Mouse (Mus musculus) midbrain, embryonic 14.5 days (tissue): ENCODE data around the gene Cdiptos. TPM values are rescaled to one million over a fixed set of nuclear protein-coding genes. Genes with fewer than 3 reads are reported as not detected.

ENCODE experiments used
- ATAC-seq: fragments of 200-750 bp; cut with Nextera tagmentation; 2 replicates; pipeline ENCODE4 v1.8.0; 2017; ENCODE audit warnings: moderate number of reproducible peaks, moderate library complexity; ENCODE audit not compliant: low FRiP score, low TSS enrichment
- DNase-seq: peaks from one replicate; pipeline ENCODE4 v3.0.0-alpha.2; 2015
- H3K27ac ChIP-seq: fragments of 300-500 bp; sonication (generic); replicated peaks from 2 replicates; pipeline ENCODE4 v1.5.1; 2014; ENCODE audit warnings: mild to moderate bottlenecking, low read depth, low read length, moderate library complexity
- H3K27me3 ChIP-seq: fragments of 300-500 bp; sonication (generic); 2 replicates; pipeline ENCODE4 v1.6.1; 2014; ENCODE audit warnings: low read length, control low read depth, mixed read lengths; ENCODE audit not compliant: control insufficient read depth, insufficient read depth
- H3K36me3 ChIP-seq: fragments of 300-500 bp; sonication (generic); 2 replicates; pipeline ENCODE4 v1.6.1; 2014; ENCODE audit warnings: low read length, control low read depth; ENCODE audit not compliant: control insufficient read depth, insufficient read depth
- H3K4me1 ChIP-seq: fragments of 300-500 bp; sonication (generic); 2 replicates; pipeline ENCODE4 v1.6.1; 2014; ENCODE audit warnings: mild to moderate bottlenecking, antibody characterized with exemption, low read length, control low read depth; ENCODE audit not compliant: control insufficient read depth, insufficient read depth
- H3K4me2 ChIP-seq: fragments of 300-500 bp; sonication (generic); 2 replicates; pipeline ENCODE4 v1.6.1; 2014; ENCODE audit warnings: mild to moderate bottlenecking, low read length, moderate library complexity
- H3K4me3 ChIP-seq: fragments of 300-500 bp; sonication (generic); replicated peaks from 2 replicates; pipeline ENCODE4 v1.5.1; 2014; ENCODE audit warnings: low read depth, low read length
- H3K9ac ChIP-seq: fragments of 300-500 bp; sonication (generic); replicated peaks from 2 replicates; pipeline ENCODE4 v1.6.1; 2014; ENCODE audit warnings: mild to moderate bottlenecking, low read length, moderate library complexity
- H3K9me3 ChIP-seq: fragments of 300-500 bp; sonication (generic); 2 replicates; pipeline ENCODE4 v1.6.1; 2016; ENCODE audit warnings: low read length, control low read depth, mixed read lengths; ENCODE audit not compliant: control insufficient read depth
- WGBS: fragments of 180-500 bp; shearing (Covaris S2); extraction: QIAGEN DNeasy Blood & Tissue Kit; methylation state at CpG from one replicate; pipeline ENCODE4 v1.1.7; 2014; 5-methylcytosine and 5-hydroxymethylcytosine counted together
- polyA plus RNA-seq: library from polyadenylated mRNA; unstranded; fragments of >200 nt; fragmentation: Nextera tagmentation; extraction: Ambion mirVana; gene quantifications from 2 replicates; pipeline ENCODE4 v1.2.1, GENCODE M21; 2014

Cdiptos gene
- polyA plus RNA-seq, 1 experiment from 2014 or later, result 1.3 TPM

GRCm38 (mm10) chr7:126951741-126952140 is 24.2 kb downstream of the Cdiptos start:
- Histone ChIP-seq H3K27me3 (no peaks in the 10 kb centered on the region), H3K4me3 (peak overlapping the region; percentile 64), H3K27ac (peak overlapping the region; percentile 95; the same call in 1 of the 2 replicates), H3K4me2 (peak overlapping the region; percentile 98), H3K9ac (peak overlapping the region; percentile 81), H3K4me1 (peaks cover 30% of the 10 kb centered on the region), H3K9me3 (no peaks in the 10 kb centered on the region), H3K36me3 (peaks cover 24% of the 10 kb centered on the region)
- no peak for ATAC-seq
- no peak for DNase-seq
- 22% methylated on average over 4 of the region's 4 CpGs for WGBS

- peaks cover 30% of the 10 kb centered on the region for H3K4me1 ChIP-seq
Observed at GRCm38 (mm10) chr7:126950647-126951615, 25.0 kb downstream of the Cdiptos start.

GRCm38 (mm10) chr7:126949793-126950646 is 25.9 kb downstream of the Cdiptos start, which contains the start of gene Sez6l2:
TSS of gene Sez6l2 (plus strand) at chr7:126950563.
- peak within 1 kb of the TSS; percentile 81 for H3K9ac ChIP-seq
- H3K9me3 ChIP-seq, result no peaks in the 10 kb centered on the region
- peak within 1 kb of the TSS; percentile 95 for H3K27ac ChIP-seq
- under 1% methylated on average over 42 of the region's 42 CpGs for WGBS
- peak within 1 kb of the TSS; percentile 64 for H3K4me3 ChIP-seq
- ATAC-seq, result peak; percentile 85
- peaks cover 30% of the 10 kb centered on the region for H3K4me1 ChIP-seq
- peaks cover 24% of the 10 kb centered on the region for H3K36me3 ChIP-seq
- no peaks in the 10 kb centered on the region for H3K27me3 ChIP-seq
- H3K4me2 ChIP-seq, result peak within 1 kb of the TSS; percentile 98
- peak; percentile 90 for DNase-seq

More at GRCm38 (mm10) chr7:126950647-126951615, 25.0 kb downstream of the Cdiptos start:
- H3K27ac ChIP-seq, result peak overlapping the region; percentile 95
- H3K4me3 ChIP-seq, result peak overlapping the region; percentile 64
- peaks cover 25% of the 10 kb centered on the region for H3K36me3 ChIP-seq
- DNase-seq, result peak; percentile 41
- H3K27me3 ChIP-seq, result no peaks in the 10 kb centered on the region
- 5% methylated on average over 26 of the region's 26 CpGs for WGBS
- 0 out of 2 replicates have a peak, but pooled peaks have one; percentile 12 for ATAC-seq
- H3K9me3 ChIP-seq, result no peaks in the 10 kb centered on the region
- peak overlapping the region; percentile 98 for H3K4me2 ChIP-seq
- H3K9ac ChIP-seq, result peak overlapping the region; percentile 81

GRCm38 (mm10) chr7:126949403-126949792 is 26.5 kb downstream of the Cdiptos start, which contains the start of gene Asphd1:
TSS of gene Asphd1 (minus strand) at chr7:126949582.
- peak within 1 kb of the TSS; percentile 64 for H3K4me3 ChIP-seq
- WGBS, result under 1% methylated on average over 21 of the region's 21 CpGs
- H3K9me3 ChIP-seq, result no peaks in the 10 kb centered on the region
- peak within 1 kb of the TSS; percentile 81 for H3K9ac ChIP-seq
- ATAC-seq, result peak; percentile 72
- peaks cover 30% of the 10 kb centered on the region for H3K4me1 ChIP-seq
- peak within 1 kb of the TSS; percentile 98 for H3K4me2 ChIP-seq
- peak within 1 kb of the TSS; percentile 95 for H3K27ac ChIP-seq
- no peaks in the 10 kb centered on the region for H3K27me3 ChIP-seq
- peak; percentile 79 for DNase-seq
- peaks cover 27% of the 10 kb centered on the region for H3K36me3 ChIP-seq

- no peaks in the 10 kb centered on the region for H3K27me3 ChIP-seq
- peak overlapping the region; percentile 64 for H3K4me3 ChIP-seq
- no peak for ATAC-seq
- H3K9ac ChIP-seq, result peak overlapping the region; percentile 81
- H3K36me3 ChIP-seq, result peaks cover 21% of the 10 kb centered on the region
- peak overlapping the region; percentile 95 for H3K27ac ChIP-seq
- WGBS, result 75% methylated on average over 10 of the region's 10 CpGs
- peak; percentile 9 for DNase-seq
- H3K9me3 ChIP-seq, result no peaks in the 10 kb centered on the region
- H3K4me1 ChIP-seq, result peaks cover 30% of the 10 kb centered on the region
- H3K4me2 ChIP-seq, result peak overlapping the region; percentile 98
Observed at GRCm38 (mm10) chr7:126948626-126949025, 27.3 kb downstream of the Cdiptos start.

- peaks cover 15% of the 10 kb centered on the region for H3K4me1 ChIP-seq
- H3K36me3 ChIP-seq, result peaks cover 31% of the 10 kb centered on the region
- 43% methylated on average over 3 of the region's 3 CpGs for WGBS
- H3K4me3 ChIP-seq, result no peak overlapping the region
- no peak overlapping the region for H3K9ac ChIP-seq
- no peaks in the 10 kb centered on the region for H3K9me3 ChIP-seq
- no peak overlapping the region for H3K27ac ChIP-seq
- DNase-seq (peak; percentile 43), ATAC-seq (no peak)
- H3K27me3 ChIP-seq, result no peaks in the 10 kb centered on the region
- no peak overlapping the region for H3K4me2 ChIP-seq
Observed at GRCm38 (mm10) chr7:126946530-126946929, 29.4 kb downstream of the Cdiptos start.

- Histone ChIP-seq H3K9ac (no peak overlapping the region), H3K27me3 (no peaks in the 10 kb centered on the region), H3K4me1 (no peaks in the 10 kb centered on the region), H3K9me3 (no peaks in the 10 kb centered on the region), H3K36me3 (peaks cover 40% of the 10 kb centered on the region), H3K27ac (no peak overlapping the region), H3K4me3 (no peak overlapping the region), H3K4me2 (no peak overlapping the region)
- DNase-seq (peak; percentile 11), ATAC-seq (no peak)
- 40% methylated on average over 5 of the region's 5 CpGs for WGBS
Observed at GRCm38 (mm10) chr7:126941801-126942200, 34.1 kb downstream of the Cdiptos start.

- H3K4me3 ChIP-seq, result no peak overlapping the region
- H3K36me3 ChIP-seq, result peaks cover 45% of the 10 kb centered on the region
- ATAC-seq, result no peak
- no peak overlapping the region for H3K4me2 ChIP-seq
- DNase-seq, result no peak
- H3K9me3 ChIP-seq, result no peaks in the 10 kb centered on the region
- H3K4me1 ChIP-seq, result no peaks in the 10 kb centered on the region
- WGBS, result 61% methylated on average over 6 of the region's 6 CpGs
- no peaks in the 10 kb centered on the region for H3K27me3 ChIP-seq
- H3K9ac ChIP-seq, result no peak overlapping the region
- H3K27ac ChIP-seq, result no peak overlapping the region
Observed at GRCm38 (mm10) chr7:126941171-126941570, 34.7 kb downstream of the Cdiptos start.
